Mouse (Mus musculus) lung, embryonic 14.5 days (tissue): ENCODE measurements around the gene Impg2. TPM values are rescaled to one million over a fixed set of nuclear protein-coding genes. Genes with fewer than 3 reads are reported as not detected.

Experiments
- ATAC-seq: fragments of 200-750 bp; cut with Nextera tagmentation; 2 replicates; pipeline ENCODE4 v1.8.0; 2017; ENCODE audit warnings: mild to moderate bottlenecking, moderate TSS enrichment, moderate library complexity; ENCODE audit not compliant: insufficient read depth
- DNase-seq: peaks from one replicate; pipeline ENCODE4 v3.0.0-alpha.2; 2015
- H3K27ac ChIP-seq: fragments of 300-500 bp; sonication (generic); 2 replicates; pipeline ENCODE4 v1.5.1; 2014; ENCODE audit warnings: low read depth, mild to moderate bottlenecking, moderate library complexity
- H3K27me3 ChIP-seq: fragments of 300-500 bp; sonication (generic); 2 replicates; pipeline ENCODE4 v1.6.1; 2014; ENCODE audit warnings: low read length, control low read depth; ENCODE audit not compliant: insufficient read depth
- H3K36me3 ChIP-seq: fragments of 300-500 bp; sonication (generic); 2 replicates; pipeline ENCODE4 v1.6.1; 2014; ENCODE audit warnings: control low read depth; ENCODE audit not compliant: insufficient read depth
- H3K4me1 ChIP-seq: fragments of 300-500 bp; sonication (generic); 2 replicates; pipeline ENCODE4 v1.6.1; 2014; ENCODE audit warnings: antibody characterized with exemption, control low read depth; ENCODE audit not compliant: insufficient read depth
- H3K4me2 ChIP-seq: fragments of 300-500 bp; sonication (generic); 2 replicates; pipeline ENCODE4 v1.6.1; 2014; ENCODE audit warnings: mild to moderate bottlenecking
- H3K4me3 ChIP-seq: fragments of 300-500 bp; sonication (generic); 2 replicates; pipeline ENCODE4 v1.5.1; 2014; ENCODE audit warnings: low read depth, low read length
- H3K9ac ChIP-seq: fragments of 300-500 bp; sonication (generic); 2 replicates; pipeline ENCODE4 v1.6.1; 2014
- H3K9me3 ChIP-seq: fragments of 300-500 bp; sonication (generic); 2 replicates; pipeline ENCODE4 v1.6.1; 2016; ENCODE audit warnings: low read depth, low read length, control low read depth
- CTCF ChIP-seq: IDR thresholded peaks from 2 replicates; pipeline ENCODE4 v1.5.1; 2016; ENCODE audit warnings: antibody characterized with exemption, low read depth
- WGBS: fragments of 180-500 bp; shearing (Covaris S2); extraction: QIAGEN DNeasy Blood & Tissue Kit; methylation state at CpG from one replicate; pipeline ENCODE4 v1.1.7; 2014; 5-methylcytosine and 5-hydroxymethylcytosine counted together
- polyA plus RNA-seq: library from polyadenylated mRNA; unstranded; fragments of >200 nt; fragmentation: Nextera tagmentation; extraction: Ambion mirVana; gene quantifications from 2 replicates; pipeline ENCODE4 v1.2.1, GENCODE M21; 2014

Gene Impg2
- polyA plus RNA-seq, 1 experiment from 2014 or later: 0.09 TPM

GRCm38 (mm10) chr16:56298248-56298647 is 94.1 kb downstream of the Impg2 start:
- no peak for ATAC-seq
- Histone ChIP-seq H3K27me3 (no peaks in the 10 kb centered on the region), H3K9me3 (no peaks in the 10 kb centered on the region), H3K9ac (no peak overlapping the region), H3K36me3 (no peaks in the 10 kb centered on the region), H3K4me1 (no peaks in the 10 kb centered on the region), H3K4me3 (no peak overlapping the region), H3K4me2 (no peak overlapping the region), H3K27ac (no peak overlapping the region)
- WGBS: 53% methylated on average over 6 of the region's 6 CpGs
- DNase-seq: peak; percentile 37
- no peak for TF ChIP-seq CTCF

GRCm38 (mm10) chr16:56298836-56299235 is 94.7 kb downstream of the Impg2 start:
- Histone ChIP-seq H3K36me3 (no peaks in the 10 kb centered on the region), H3K4me3 (no peak overlapping the region), H3K4me2 (no peak overlapping the region), H3K9me3 (no peaks in the 10 kb centered on the region), H3K27me3 (no peaks in the 10 kb centered on the region), H3K9ac (no peak overlapping the region), H3K4me1 (no peaks in the 10 kb centered on the region), H3K27ac (no peak overlapping the region)
- DNase-seq (peak; percentile 42), ATAC-seq (no peak)
- WGBS: 32% methylated on average over 2 of the region's 2 CpGs
- no peak for TF ChIP-seq CTCF

DNA sequence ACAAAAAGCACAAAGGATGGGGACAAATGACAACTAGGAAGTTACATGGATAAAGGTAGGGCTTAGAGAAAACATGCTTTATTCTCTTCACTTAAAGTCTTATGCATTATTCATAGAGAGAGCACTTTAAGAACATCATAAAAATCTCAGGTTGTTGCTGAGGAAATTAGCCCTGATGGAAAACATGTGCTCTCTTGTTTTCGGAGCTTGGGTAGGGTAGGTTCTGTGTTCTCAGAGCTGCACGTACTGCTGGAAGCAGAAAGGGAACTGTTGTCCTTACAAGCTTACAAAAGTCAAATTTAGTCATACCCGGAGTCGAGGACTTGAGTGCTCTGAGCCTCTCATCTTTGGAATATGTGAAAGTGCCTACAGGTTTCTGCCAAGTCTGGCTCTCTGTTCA is 98.9 kb downstream of the Impg2 start:
- H3K27ac ChIP-seq: no peak overlapping the region
- H3K4me3 ChIP-seq: no peak overlapping the region
- H3K9me3 ChIP-seq: no peaks in the 10 kb centered on the region
- H3K36me3 ChIP-seq: no peaks in the 10 kb centered on the region
- DNase-seq (no peak), ATAC-seq (no peak)
- H3K4me2 ChIP-seq: no peak overlapping the region
- no peaks in the 10 kb centered on the region for H3K27me3 ChIP-seq
- no peak overlapping the region for H3K9ac ChIP-seq
- no peak for TF ChIP-seq CTCF
- no peaks in the 10 kb centered on the region for H3K4me1 ChIP-seq
- 70% methylated on average over 4 of the region's 4 CpGs for WGBS

- ATAC-seq: peak; percentile 74
Observed at GRCm38 (mm10) chr16:56304167-56304566, 100.1 kb downstream of the Impg2 start.

GRCm38 (mm10) chr16:56307575-56307974 is 103.5 kb downstream of the Impg2 start:
- Histone ChIP-seq H3K27ac (no peak overlapping the region), H3K4me3 (no peak overlapping the region), H3K4me2 (no peak overlapping the region), H3K27me3 (no peaks in the 10 kb centered on the region), H3K9ac (no peak overlapping the region), H3K36me3 (no peaks in the 10 kb centered on the region), H3K4me1 (no peaks in the 10 kb centered on the region), H3K9me3 (no peaks in the 10 kb centered on the region)
- no peak for TF ChIP-seq CTCF
- DNase-seq: no peak
- no peak for ATAC-seq
- WGBS: 85% methylated on average over 4 of the region's 4 CpGs

More at GRCm38 (mm10) chr16:56304167-56304566, 100.1 kb downstream of the Impg2 start:
- no peak overlapping the region for H3K9ac ChIP-seq
- no peaks in the 10 kb centered on the region for H3K27me3 ChIP-seq
- 34% methylated on average over 4 of the region's 4 CpGs for WGBS
- no peak overlapping the region for H3K4me2 ChIP-seq
- peak; percentile 64 for DNase-seq
- no peak overlapping the region for H3K4me3 ChIP-seq
- H3K4me1 ChIP-seq: no peaks in the 10 kb centered on the region
- no peak overlapping the region for H3K27ac ChIP-seq
- H3K36me3 ChIP-seq: no peaks in the 10 kb centered on the region
- peak; percentile 32; the same call in 1 of the 2 replicates for TF ChIP-seq CTCF
- no peaks in the 10 kb centered on the region for H3K9me3 ChIP-seq

DNA sequence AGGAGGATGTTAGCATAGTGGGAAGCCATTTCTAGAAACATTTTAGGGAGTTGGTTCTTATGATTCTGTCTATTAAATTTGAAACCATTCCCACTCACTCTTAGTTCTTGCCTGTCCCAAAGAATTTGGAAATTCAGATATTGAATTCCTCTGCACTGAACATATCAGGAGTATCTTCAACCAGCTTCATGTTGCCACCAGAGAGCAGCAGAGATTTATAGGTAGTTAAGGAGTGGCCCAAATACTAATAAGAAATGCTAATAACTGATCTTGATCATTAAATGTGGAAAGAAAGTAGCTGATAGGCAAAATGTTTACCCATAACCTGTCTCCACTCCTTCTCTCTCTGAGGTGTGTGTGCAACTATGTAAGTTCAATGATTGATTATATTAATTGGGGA is 107.2 kb downstream of the Impg2 start:
- Histone ChIP-seq H3K4me2 (no peak overlapping the region), H3K36me3 (no peaks in the 10 kb centered on the region), H3K27me3 (no peaks in the 10 kb centered on the region), H3K27ac (no peak overlapping the region), H3K9me3 (no peaks in the 10 kb centered on the region), H3K4me1 (no peaks in the 10 kb centered on the region), H3K9ac (no peak overlapping the region), H3K4me3 (no peak overlapping the region)
- TF ChIP-seq CTCF: peak; percentile 59
- ATAC-seq (no peak), DNase-seq (peak; percentile 64)

Other genes starting within 250 kb of the Impg2 start
- gene Rpl24, start 238.0 kb upstream of the Impg2 start, polyA plus RNA-seq: 845 and 899 TPM in 2 replicates
- gene Zbtb11, start 230.4 kb upstream of the Impg2 start, polyA plus RNA-seq: 21.0 and 22.1 TPM in 2 replicates
- 231 and 252 TPM in 2 replicates for gene Pcnp, start 174.6 kb upstream of the Impg2 start, polyA plus RNA-seq
- 27.5 and 30.2 TPM in 2 replicates for gene Trmt10c, start 166.5 kb upstream of the Impg2 start, polyA plus RNA-seq
- 29.6 and 30.3 TPM in 2 replicates for gene Senp7, start 156.0 kb upstream of the Impg2 start, polyA plus RNA-seq